Mouse (Mus musculus) embryo, embryonic 9.5 days (tissue): Measurements from ENCODE around the gene Poln.

Source experiments
- DNase-seq: peaks from one replicate; pipeline ENCODE4 v3.0.0-alpha.2; 2017; ENCODE audit errors: extremely low spot score

Gene Poln

GRCm38 (mm10) chr5:34186961-34187391 lies 17.7 kb upstream of the Poln start:
- DNase-seq: peak; percentile 36

DNA sequence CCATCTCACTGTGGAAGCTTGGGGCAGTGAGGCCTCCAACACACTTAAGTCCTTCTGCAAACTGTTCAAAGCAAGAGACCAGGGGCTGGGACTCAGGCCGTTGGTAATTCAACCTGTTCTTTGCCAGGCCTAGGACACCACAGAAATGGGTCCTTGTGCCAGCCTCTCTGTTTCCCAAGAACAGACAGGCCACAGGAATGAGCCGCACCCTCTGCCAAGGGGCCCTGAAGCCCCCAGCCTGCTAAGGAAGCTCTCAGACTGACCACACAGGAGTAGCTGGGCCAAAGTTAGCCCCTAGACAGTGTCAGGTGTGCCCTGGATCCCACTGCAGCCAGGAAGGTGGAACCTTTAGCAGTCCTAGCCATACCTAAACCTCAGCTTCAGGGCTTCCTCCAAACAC lies 17.1 kb upstream of the Poln start:
- DNase-seq: no peak

DNA sequence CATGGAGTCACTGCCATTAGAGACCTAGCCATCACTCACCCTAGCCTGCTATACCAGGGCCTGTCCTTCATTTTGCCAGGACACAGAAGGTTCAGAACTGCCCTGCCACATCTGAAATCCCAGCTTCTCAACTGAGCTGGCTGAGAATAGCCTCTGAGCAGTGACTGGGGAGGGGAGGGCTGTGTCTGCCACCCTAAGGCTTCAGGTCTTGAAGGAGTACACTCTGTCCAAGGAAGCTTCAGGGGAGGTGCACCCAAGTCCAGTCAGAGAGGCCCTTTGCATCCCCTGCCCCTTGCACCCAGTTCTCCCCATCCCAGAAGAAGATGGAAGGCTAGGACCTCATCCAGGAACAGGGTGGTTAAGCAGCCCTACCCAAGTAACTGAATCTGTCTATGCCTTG lies 16.5 kb upstream of the Poln start:
- no peak for DNase-seq

- DNase-seq: no peak
These were observed 15.9 kb upstream of the Poln start for GRCm38 (mm10) chr5:34185051-34185580.

DNA sequence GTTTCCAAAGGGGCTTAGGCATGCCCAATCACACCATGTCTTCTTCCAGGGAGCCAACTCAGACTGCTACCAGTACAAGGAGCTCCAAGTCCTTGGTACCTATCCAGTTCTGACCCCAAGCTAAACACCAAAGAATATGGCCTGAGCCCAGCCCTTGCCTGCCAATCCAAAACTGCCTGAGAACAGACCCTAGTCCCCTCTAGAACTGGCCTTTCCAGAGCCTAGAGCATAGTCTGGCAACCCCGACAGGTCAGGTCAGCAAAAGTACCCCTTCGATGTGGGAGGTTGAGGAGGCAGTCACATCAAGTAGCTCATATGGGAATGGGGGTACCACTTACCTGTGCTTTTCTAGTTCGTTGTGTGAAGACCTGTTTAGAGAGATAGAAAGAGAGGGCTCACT lies 14.7 kb upstream of the Poln start:
- no peak for DNase-seq

GRCm38 (mm10) chr5:34183156-34183880 lies 14.1 kb upstream of the Poln start:
- DNase-seq: no peak

DNA sequence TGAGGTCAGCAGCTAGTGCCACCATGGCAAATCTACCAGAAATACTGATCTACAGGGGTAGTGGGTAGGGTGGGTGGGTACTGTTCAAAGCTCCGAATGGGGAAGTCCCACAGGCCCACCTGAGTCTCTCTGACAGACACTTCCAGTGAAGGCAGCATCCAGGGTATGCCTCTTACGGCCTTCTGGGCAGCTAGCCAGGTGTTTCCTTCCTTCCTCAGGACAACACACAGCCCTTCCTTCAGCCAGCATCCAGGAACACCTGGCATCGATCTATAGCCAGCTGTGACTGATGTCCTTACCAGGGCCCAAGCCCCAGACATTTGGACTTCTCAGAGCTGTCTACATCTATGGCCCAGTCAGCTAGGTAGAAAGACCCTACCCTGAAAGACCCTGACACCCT lies 13.2 kb upstream of the Poln start:
- no peak for DNase-seq

- no peak for DNase-seq
These were observed 8.6 kb upstream of the Poln start for GRCm38 (mm10) chr5:34177821-34178220.

- no peak for DNase-seq
These were observed 7.8 kb upstream of the Poln start for GRCm38 (mm10) chr5:34177091-34177490.

DNA sequence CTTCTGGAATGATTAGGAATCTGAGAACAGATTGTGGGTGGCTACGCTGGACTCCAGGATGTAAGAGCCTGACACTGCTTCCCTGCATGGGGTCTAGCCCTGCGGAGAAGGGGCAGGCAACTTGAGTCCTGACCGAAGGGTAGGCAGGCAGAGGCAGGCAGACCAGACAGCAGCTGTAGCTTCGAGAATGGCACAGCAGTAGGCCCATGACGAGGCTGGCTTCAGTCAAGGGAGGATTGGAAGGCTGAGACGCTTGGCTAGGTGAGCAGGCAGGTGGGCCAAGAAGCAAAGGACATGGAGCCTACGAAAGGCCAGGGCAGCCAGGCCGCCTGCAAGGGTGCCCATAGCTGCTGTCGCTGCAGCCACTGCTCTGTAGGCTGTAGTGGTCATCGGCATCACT lies 7.4 kb upstream of the Poln start:
- no peak for DNase-seq

DNA sequence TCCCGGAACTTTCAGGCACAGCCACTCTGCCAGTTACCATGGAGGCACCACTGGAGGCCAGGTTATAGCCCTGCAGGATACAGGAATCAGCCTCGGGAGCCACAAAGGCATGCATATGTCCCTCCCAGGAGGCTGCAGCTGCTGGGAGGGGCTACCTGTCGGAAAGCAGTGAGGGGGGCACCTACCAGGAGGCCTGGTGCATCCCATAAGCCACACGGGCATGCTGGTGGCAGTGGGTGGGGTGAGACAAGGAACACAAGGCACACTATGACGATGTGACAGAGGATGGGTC lies 6.1 kb upstream of the Poln start:
- DNase-seq: no peak

- no peak for DNase-seq
These were observed 5.5 kb upstream of the Poln start for GRCm38 (mm10) chr5:34174550-34175402.

DNA sequence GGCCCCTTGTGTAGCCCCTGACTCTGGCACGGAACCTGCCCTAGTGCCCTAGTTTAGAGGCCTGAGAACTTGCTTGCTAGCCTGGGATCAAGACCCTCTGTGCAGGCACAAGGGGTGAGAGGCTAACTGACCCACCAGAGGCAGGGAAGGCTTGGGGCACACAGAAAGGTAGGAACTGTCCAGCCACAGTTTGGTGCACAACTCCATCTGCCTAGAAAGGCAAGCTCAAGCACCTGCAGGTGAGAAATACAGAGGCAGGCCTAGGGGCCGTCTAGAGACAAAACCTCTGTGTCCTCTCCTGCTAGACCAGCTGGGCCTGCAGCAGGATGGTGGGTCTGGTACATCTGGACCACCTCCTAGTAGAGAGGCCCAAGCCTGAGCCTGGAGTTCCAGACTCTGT lies 4.8 kb upstream of the Poln start:
- no peak for DNase-seq

- DNase-seq: no peak
These were observed 1.5 kb upstream of the Poln start for GRCm38 (mm10) chr5:34170726-34171125.

- DNase-seq: no peak
These were observed 706 bp upstream of the Poln start for GRCm38 (mm10) chr5:34169954-34170353.

- no peak for DNase-seq
These were observed 1.4 kb downstream of the Poln start for GRCm38 (mm10) chr5:34167857-34168256.

DNA sequence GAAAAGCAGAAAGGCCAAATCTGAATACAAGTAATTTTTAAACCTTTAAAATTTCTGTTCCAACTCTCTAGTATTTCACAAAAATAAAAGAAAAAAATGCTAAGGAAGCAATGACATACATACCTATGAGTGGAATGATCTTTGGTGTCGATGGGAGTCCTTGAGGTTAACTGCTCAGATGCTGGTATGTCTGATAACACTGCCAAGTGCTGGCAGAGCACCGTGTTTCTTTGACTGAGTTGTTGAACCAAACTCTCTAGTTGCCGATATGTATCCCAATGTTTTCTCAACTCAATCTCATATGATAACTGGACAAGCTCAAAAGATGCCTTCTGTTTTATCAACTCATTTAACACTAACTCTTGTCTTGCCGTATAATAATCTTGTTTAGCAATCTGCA lies 3.5 kb downstream of the Poln start:
- DNase-seq: no peak

- no peak for DNase-seq
These were observed 20.8 kb downstream of the Poln start for GRCm38 (mm10) chr5:34148476-34148875.

- no peak for DNase-seq
These were observed 21.7 kb downstream of the Poln start for GRCm38 (mm10) chr5:34147554-34147953.

DNA sequence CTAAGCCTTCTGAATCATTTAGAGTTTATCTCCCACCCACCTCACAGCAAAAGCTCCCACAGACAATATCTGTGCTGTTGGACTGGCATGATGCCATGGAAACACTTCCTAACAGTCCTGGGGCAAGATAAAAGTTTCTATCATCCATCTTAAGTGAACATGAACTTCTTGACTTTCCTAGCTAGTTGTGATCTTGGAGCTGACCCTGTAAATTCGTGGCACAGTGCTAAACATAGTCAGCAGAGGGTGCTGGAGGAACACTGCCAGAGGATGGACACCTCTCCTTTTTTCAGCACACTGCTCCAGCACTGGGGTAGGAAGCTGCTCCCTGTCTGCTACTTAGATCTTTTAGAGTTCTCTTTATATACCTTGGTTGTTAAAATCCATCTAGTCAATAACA lies 29.5 kb downstream of the Poln start:
- peak; percentile 14 for DNase-seq

DNA sequence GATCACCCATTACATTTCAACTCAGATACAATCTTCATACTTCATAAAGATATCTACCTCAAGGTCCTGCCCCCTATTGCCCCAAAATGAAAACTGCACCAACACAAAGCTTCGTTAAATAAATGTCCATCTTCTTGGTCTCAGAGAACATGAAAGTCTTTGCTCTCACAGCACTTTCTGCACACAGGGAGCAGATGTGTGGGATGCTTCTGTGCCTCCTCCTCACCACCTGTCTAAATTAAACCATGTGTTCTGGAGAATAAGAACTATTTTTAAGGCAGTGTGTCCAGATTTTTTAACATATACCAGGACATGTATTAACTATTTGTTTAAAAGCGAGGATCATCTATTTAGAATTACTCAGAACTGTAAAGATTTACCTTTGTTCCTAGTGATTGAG lies 36.5 kb downstream of the Poln start:
- DNase-seq: no peak

GRCm38 (mm10) chr5:34124131-34124530 lies 45.1 kb downstream of the Poln start:
- peak; percentile 2 for DNase-seq
